Comparison of ENCODE assay signal across 8 mouse cellular contexts in the genomic region with DNA sequence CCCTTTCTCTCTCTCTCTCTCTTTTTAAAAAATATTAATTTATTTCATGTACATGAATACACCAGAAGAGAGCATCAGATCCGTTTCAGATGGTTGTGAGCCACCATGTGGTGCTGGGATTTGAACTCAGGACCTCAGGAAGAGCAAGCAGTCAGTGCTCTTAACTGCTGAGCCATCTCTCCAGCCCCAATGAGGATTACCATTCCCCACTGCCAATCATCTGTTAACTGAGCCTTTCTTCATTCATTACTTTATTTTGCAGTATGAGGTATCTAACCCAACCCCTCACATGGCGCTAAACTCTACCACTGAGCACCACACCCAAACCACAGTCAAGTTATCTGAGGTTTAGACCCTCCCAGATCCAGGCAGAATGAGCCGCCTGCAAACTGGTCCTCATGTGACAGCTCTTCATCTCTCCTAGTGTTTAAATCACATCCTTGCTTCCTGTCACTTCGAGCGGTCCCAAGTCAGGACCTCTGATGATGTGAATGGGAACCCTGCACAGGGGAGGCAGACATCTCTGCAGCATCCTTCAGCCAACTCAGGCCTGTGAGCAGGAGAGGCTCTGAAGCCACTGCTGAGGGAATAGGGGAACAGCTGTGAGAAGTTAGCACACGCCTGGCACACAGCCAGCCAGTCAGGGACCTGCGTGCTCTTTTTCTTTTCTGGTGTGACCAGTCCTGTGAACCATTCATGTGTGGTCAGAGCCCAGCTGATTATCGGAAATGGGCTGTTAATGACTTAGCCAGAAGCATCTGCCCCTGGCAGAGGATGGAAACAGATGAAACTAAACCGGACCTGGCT. TPM values are rescaled to one million over a fixed set of nuclear protein-coding genes. Genes with fewer than 3 reads are reported as not detected.
A peak's percentile ranks its signal among the peaks of the same experiment; 100 is the strongest.
DNase-seq lines count a peak whose midpoint lies in the region; ATAC-seq and TF ChIP-seq lines count a peak whose summit lies in the region.
"Had no signal": no experiment of that assay in that cellular context is flagged by ENCODE, and none has a peak within 500 bp of the region (broad histone marks: within the 10 kb centered on the region; RNA-seq: fewer than 3 reads in every experiment).

No protein-coding gene starts in this region.

- no peak for TF ChIP-seq POLR2A in brain, embryonic 14.5 days (IDR thresholded peaks at IDR 0.05; ENCODE audit: borderline replicate concordance, extremely low read depth, insufficient read depth, insufficient read length, poor library complexity, severe bottlenecking)

- no peaks in the 10 kb centered on the region for H3K27me3 ChIP-seq in kidney, postnatal 0 days (ENCODE audit: insufficient read depth, low read length)

- H3K9me3 ChIP-seq in kidney, postnatal 0 days (replicated peaks; ENCODE audit: low read length) = no peaks in the 10 kb centered on the region

- H3K4me1 ChIP-seq in kidney, postnatal 0 days (replicated peaks; ENCODE audit: insufficient read depth, low read length) = no peaks in the 10 kb centered on the region

- H3K4me2 ChIP-seq in kidney, postnatal 0 days (ENCODE audit: low read length) = no peak overlapping the region

- no peak overlapping the region for H3K9ac ChIP-seq in kidney, postnatal 0 days (ENCODE audit: low read depth, low read length)

- peak; percentile 69 for DNase-seq in kidney, postnatal 0 days (ENCODE audit: low spot score)
- no peak for DNase-seq in kidney, adult 11 months
- peak; percentile 96 for DNase-seq in MN1 (ENCODE audit: low spot score)
- peak; percentile 70 for DNase-seq in brain, embryonic 14.5 days (ENCODE audit: low read depth)
- DNase-seq in lung, postnatal 4 days = peak; percentile 37 to 67
- no peak for DNase-seq in urinary bladder, postnatal 25 days (ENCODE audit: low spot score)
- DNase-seq in layer of hippocampus, postnatal 10 days (ENCODE audit: low spot score in 2 of 2) = no peak
- DNase-seq: layer of hippocampus, postnatal 36 days had no signal

- H3K4me3 ChIP-seq in kidney, postnatal 0 days (replicated peaks; ENCODE audit: low read depth, low read length) = no peak overlapping the region

- no peaks in the 10 kb centered on the region for H3K36me3 ChIP-seq in kidney, postnatal 0 days (ENCODE audit: insufficient read depth, low read length)

- 34% methylated on average over 9 of the region's 9 CpGs for WGBS in kidney, postnatal 0 days

- ATAC-seq in kidney, postnatal 0 days (replicated peaks; ENCODE audit: low FRiP score, low read depth) = no peak

- TF ChIP-seq CTCF in kidney, postnatal 0 days (IDR thresholded peaks at IDR 0.05; ENCODE audit: low read depth) = no peak
- no peak for TF ChIP-seq CTCF in brain, embryonic 14.5 days (IDR thresholded peaks at IDR 0.05; ENCODE audit: borderline replicate concordance, extremely low read depth, insufficient read depth, insufficient read length)

- H3K27ac ChIP-seq in kidney, postnatal 0 days = no peak overlapping the region

RNA-seq across cellular contexts. Expression of gene Zfp683, which starts 12.1 kb away (rescaled TPM):
- polyA plus RNA-seq in kidney, postnatal 0 days (2015; fragmentation: Nextera tagmentation; extraction: Ambion mirVana) = not detected in 2 replicates
- polyA plus RNA-seq in brain, embryonic 14.5 days (2012; rRNA removed) = not detected in 2 replicates
- not detected for total RNA-seq in layer of hippocampus, postnatal 10 days (2021)
- total RNA-seq: layer of hippocampus, postnatal 36 days had no signal

RNA-seq across cellular contexts. Expression of gene Crybg2, which starts 19.1 kb away (rescaled TPM):
- 2.8 and 6.1 TPM in 2 replicates for polyA plus RNA-seq in kidney, postnatal 0 days (2015; fragmentation: Nextera tagmentation; extraction: Ambion mirVana)
- polyA plus RNA-seq in brain, embryonic 14.5 days (2012; rRNA removed) = 2.0 and 2.3 TPM in 2 replicates
- 1 to 10 TPM; 2.1 to 2.7 TPM for total RNA-seq in layer of hippocampus, postnatal 10 days (2021)

RNA-seq across cellular contexts. Expression of gene Lin28a, which starts 22.9 kb away (rescaled TPM):
- 0.04 TPM in 1 of 2 replicates, not detected in the other for polyA plus RNA-seq in kidney, postnatal 0 days (2015; fragmentation: Nextera tagmentation; extraction: Ambion mirVana)
- polyA plus RNA-seq in brain, embryonic 14.5 days (2012; rRNA removed) = 0.34 TPM in 2 replicates
- total RNA-seq in layer of hippocampus, postnatal 10 days (2021) = not detected
- total RNA-seq: layer of hippocampus, postnatal 36 days had no signal

RNA-seq across cellular contexts. Expression of gene Dhdds, which starts 40.8 kb away (rescaled TPM):
- polyA plus RNA-seq in kidney, postnatal 0 days (2015; fragmentation: Nextera tagmentation; extraction: Ambion mirVana) = 35.3 and 36.9 TPM in 2 replicates
- 47.0 and 56.1 TPM in 2 replicates for polyA plus RNA-seq in brain, embryonic 14.5 days (2012; rRNA removed)
- 10 to 100 TPM; 57.3 to 58.6 TPM for total RNA-seq in layer of hippocampus, postnatal 10 days (2021)

RNA-seq across cellular contexts. Expression of gene Cd52, which starts 53.4 kb away (rescaled TPM):
- polyA plus RNA-seq in kidney, postnatal 0 days (2015; fragmentation: Nextera tagmentation; extraction: Ambion mirVana) = 14.7 and 18.9 TPM in 2 replicates
- polyA plus RNA-seq in brain, embryonic 14.5 days (2012; rRNA removed) = 2.3 and 2.5 TPM in 2 replicates
- 1 to 10 TPM; 1.2 to 2.4 TPM for total RNA-seq in layer of hippocampus, postnatal 10 days (2021)

Comparison
In these comparisons a context has a peak if more than half of its experiments do, and no peak if none do; other contexts are left out.
1. DNase-seq: peak in kidney, postnatal 0 days (single experiment), MN1 (single experiment), brain, embryonic 14.5 days (single experiment) and lung, postnatal 4 days (2 of 2); none in kidney, adult 11 months (single experiment), urinary bladder, postnatal 25 days (single experiment) and layer of hippocampus, postnatal 10 days (0 of 2).